Mouse (Mus musculus) G1E (cell line): Measurements from ENCODE around the gene Cxcl1. TPM values are rescaled to one million over a fixed set of nuclear protein-coding genes. Genes with fewer than 3 reads are reported as not detected.
"Not testable (repeated sequence)": the region's sequence is repeated elsewhere in the genome, so short reads cannot be mapped to it uniquely, and the experiment has no call there.

Source experiments
- ATAC-seq: 2 replicates; pipeline ENCODE4 v1.8.0; 2016; ENCODE audit warnings: mild to moderate bottlenecking; ENCODE audit not compliant: insufficient number of reproducible peaks, poor library complexity, low FRiP score, severe bottlenecking; ENCODE audit errors: extremely low read depth
- DNase-seq: peaks from one replicate; pipeline ENCODE4 v3.0.0; 2012; ENCODE audit warnings: low spot score
- H3K27me3 ChIP-seq: 2 replicates; pipeline ENCODE4 v1.6.1; 2012; ENCODE audit warnings: mild to moderate bottlenecking, low read length, inconsistent platforms; ENCODE audit not compliant: insufficient read depth
- H3K36me3 ChIP-seq: replicated peaks from 2 replicates; pipeline ENCODE3; 2012; ENCODE audit warnings: mild to moderate bottlenecking, inconsistent platforms
- H3K4me1 ChIP-seq: 2 replicates; pipeline ENCODE4 v1.6.1; 2012; ENCODE audit warnings: low read depth, low read length, inconsistent platforms, mixed read lengths; ENCODE audit not compliant: insufficient read depth
- H3K4me3 ChIP-seq: 2 replicates; pipeline ENCODE4 v1.5.1; 2012; ENCODE audit warnings: low read depth, mild to moderate bottlenecking, inconsistent platforms, low read length, moderate library complexity, mixed read lengths
- H3K9me3 ChIP-seq: replicated peaks from 2 replicates; pipeline ENCODE4 v1.6.1; 2012; ENCODE audit warnings: inconsistent platforms
- CTCF ChIP-seq: IDR thresholded peaks from 2 replicates; pipeline ENCODE4 v1.5.1; 2012; ENCODE audit warnings: low read depth, low read length, inconsistent platforms, mixed read lengths
- GATA1 ChIP-seq: IDR thresholded peaks from 2 replicates; pipeline ENCODE4 v1.6.1; 2012; ENCODE audit warnings: borderline replicate concordance, low read length, inconsistent platforms, mixed read lengths
- GATA2 ChIP-seq: IDR thresholded peaks from 2 replicates; pipeline ENCODE4 v1.6.1; 2012; ENCODE audit warnings: low read depth, low read length, inconsistent platforms, borderline replicate concordance
- POLR2AphosphoS5 ChIP-seq: IDR thresholded peaks from 2 replicates; pipeline ENCODE4 v1.6.1; 2012; ENCODE audit warnings: low read depth, low read length, inconsistent platforms; ENCODE audit not compliant: insufficient replicate concordance
- TAL1 ChIP-seq: conservative IDR thresholded peaks from 2 replicates; pipeline ENCODE4 v1.6.1; 2012; ENCODE audit warnings: low read depth, low read length, inconsistent platforms, mixed read lengths
- polyA plus RNA-seq: library from polyadenylated mRNA; stranded (reverse); fragments of >175 nt; gene quantifications from 2 replicates; pipeline ENCODE4 v1.2.3, GENCODE M21; 2012
- total RNA-seq, 2 experiments: library from RNA; stranded (forward) in 1 of 2; stranded (reverse) in 1 of 2; fragments of 200-1000 nt in 1 of 2; fragments of >200 nt in 1 of 2; fragmentation: Nextera tagmentation in 1 of 2; gene quantifications; 2 replicates each; pipeline ENCODE4 v1.2.3; 2014 to 2017

The Cxcl1 gene
- total RNA-seq (2014; fragmentation: Nextera tagmentation) (not detected in 2 replicates), total RNA-seq (2017) (0.82 TPM in 1 of 2 replicates, not detected in the other), polyA plus RNA-seq (not detected in 2 replicates)

GRCm38 (mm10) chr5:90890519-90891463, at the start of gene Cxcl1:
Gene Cxcl1 (plus strand): TSS chr5:90891241.
- ATAC-seq (no peak), DNase-seq (no peak)
- no peaks in the 10 kb centered on the region for H3K9me3 ChIP-seq
- no peaks in the 10 kb centered on the region for H3K36me3 ChIP-seq
- H3K27me3 ChIP-seq, result peaks cover 6% of the 10 kb centered on the region
- TF ChIP-seq CTCF (no peak), TAL1 (no peak), GATA1 (no peak), POLR2AphosphoS5 (no peak), GATA2 (no peak)
- H3K4me1 ChIP-seq, result no peaks in the 10 kb centered on the region
- H3K4me3 ChIP-seq, result no peak within 1 kb of the TSS

- Histone ChIP-seq H3K4me3 (no peak overlapping the region), H3K4me1 (no peaks in the 10 kb centered on the region), H3K36me3 (no peaks in the 10 kb centered on the region), H3K9me3 (no peaks in the 10 kb centered on the region), H3K27me3 (no peaks in the 10 kb centered on the region)
- DNase-seq, result no peak
- TF ChIP-seq CTCF (no peak), TAL1 (no peak)
- no peak for ATAC-seq
These were observed 47.1 kb upstream of the Cxcl1 start for GRCm38 (mm10) chr5:90843891-90844290.

- H3K9me3 ChIP-seq, ATAC-seq, H3K4me1 ChIP-seq, H3K36me3 ChIP-seq, DNase-seq, H3K4me3 ChIP-seq, H3K27me3 ChIP-seq: not testable (repeated sequence)
These were observed 40.9 kb upstream of the Cxcl1 start for GRCm38 (mm10) chr5:90850096-90850495.

GRCm38 (mm10) chr5:90851391-90851790, 39.6 kb upstream of the Cxcl1 start:
- not testable (repeated sequence) for H3K27me3 ChIP-seq, ATAC-seq, H3K9me3 ChIP-seq, H3K4me3 ChIP-seq, DNase-seq, H3K36me3 ChIP-seq, H3K4me1 ChIP-seq

- Histone ChIP-seq H3K36me3 (no peaks in the 10 kb centered on the region), H3K4me1 (no peaks in the 10 kb centered on the region), H3K4me3 (no peak overlapping the region), H3K27me3 (no peaks in the 10 kb centered on the region), H3K9me3 (no peaks in the 10 kb centered on the region)
- ATAC-seq (no peak), DNase-seq (no peak)
- TF ChIP-seq CTCF (0 out of 2 replicates have a peak, but pooled peaks have one; percentile 8), GATA1 (no peak)
These were observed 37.8 kb upstream of the Cxcl1 start for GRCm38 (mm10) chr5:90853206-90853605.

GRCm38 (mm10) chr5:90855308-90856230, 35.5 kb upstream of the Cxcl1 start:
- DNase-seq, result no peak
- H3K36me3 ChIP-seq, result no peaks in the 10 kb centered on the region
- no peaks in the 10 kb centered on the region for H3K4me1 ChIP-seq
- no peaks in the 10 kb centered on the region for H3K27me3 ChIP-seq
- TF ChIP-seq POLR2AphosphoS5, result no peak
- no peak for TF ChIP-seq CTCF
- no peak for TF ChIP-seq GATA2
- no peak for ATAC-seq
- no peaks in the 10 kb centered on the region for H3K9me3 ChIP-seq
- H3K4me3 ChIP-seq, result no peak overlapping the region

GRCm38 (mm10) chr5:90857463-90857862, 33.6 kb upstream of the Cxcl1 start:
- H3K36me3 ChIP-seq, result no peaks in the 10 kb centered on the region
- H3K4me3 ChIP-seq, result no peak overlapping the region
- no peaks in the 10 kb centered on the region for H3K27me3 ChIP-seq
- DNase-seq, result no peak
- ATAC-seq, result no peak
- no peaks in the 10 kb centered on the region for H3K4me1 ChIP-seq
- H3K9me3 ChIP-seq, result no peaks in the 10 kb centered on the region
- no peak for TF ChIP-seq GATA1
